Mouse (Mus musculus) embryonic facial prominence, embryonic 13.5 days (tissue): ENCODE data around the gene Myo1a. TPM values are rescaled to one million over a fixed set of nuclear protein-coding genes. Genes with fewer than 3 reads are reported as not detected.

Experiments used
- ATAC-seq: fragments of 200-750 bp; cut with Nextera tagmentation; 2 replicates; pipeline ENCODE4 v1.8.0; 2017; ENCODE audit warnings: low read depth; ENCODE audit not compliant: insufficient number of reproducible peaks, insufficient read depth, low FRiP score, low TSS enrichment
- H3K27ac ChIP-seq: fragments of 300-500 bp; sonication (generic); 2 replicates; pipeline ENCODE4 v1.5.1; 2015; ENCODE audit warnings: moderate library complexity, mild to moderate bottlenecking, inconsistent platforms
- H3K27me3 ChIP-seq: fragments of 300-500 bp; sonication (generic); 2 replicates; pipeline ENCODE4 v1.6.1; 2015; ENCODE audit warnings: mild to moderate bottlenecking, inconsistent platforms
- H3K36me3 ChIP-seq: fragments of 300-500 bp; sonication (generic); 2 replicates; pipeline ENCODE4 v1.6.1; 2015; ENCODE audit warnings: mild to moderate bottlenecking, inconsistent platforms
- H3K4me1 ChIP-seq: fragments of 300-500 bp; sonication (generic); 2 replicates; pipeline ENCODE4 v1.6.1; 2015; ENCODE audit warnings: inconsistent platforms
- H3K4me2 ChIP-seq: fragments of 300-500 bp; sonication (generic); 2 replicates; pipeline ENCODE4 v1.6.1; 2015; ENCODE audit warnings: moderate library complexity, mild to moderate bottlenecking, inconsistent platforms
- H3K4me3 ChIP-seq: fragments of 300-500 bp; sonication (generic); 2 replicates; pipeline ENCODE4 v1.5.1; 2015; ENCODE audit warnings: mild to moderate bottlenecking, inconsistent platforms
- H3K9ac ChIP-seq: fragments of 300-500 bp; sonication (generic); 2 replicates; pipeline ENCODE4 v1.6.1; 2015; ENCODE audit warnings: mild to moderate bottlenecking, inconsistent platforms
- H3K9me3 ChIP-seq: fragments of 300-500 bp; sonication (generic); 2 replicates; pipeline ENCODE4 v1.6.1; 2016; ENCODE audit warnings: inconsistent platforms
- WGBS: fragments of 180-500 bp; shearing (Covaris S2); methylation state at CpG from one replicate; pipeline ENCODE4 v1.1.7; 2015; ENCODE audit warnings: mixed read lengths; 5-methylcytosine and 5-hydroxymethylcytosine counted together
- polyA plus RNA-seq: library from polyadenylated mRNA; unstranded; fragments of >200 nt; fragmentation: Nextera tagmentation; extraction: Ambion mirVana; gene quantifications from 2 replicates; pipeline ENCODE4 v1.2.1, GENCODE M21; 2015

Myo1a gene
- polyA plus RNA-seq, 1 experiment from 2014 or later = 0.66 TPM

DNA sequence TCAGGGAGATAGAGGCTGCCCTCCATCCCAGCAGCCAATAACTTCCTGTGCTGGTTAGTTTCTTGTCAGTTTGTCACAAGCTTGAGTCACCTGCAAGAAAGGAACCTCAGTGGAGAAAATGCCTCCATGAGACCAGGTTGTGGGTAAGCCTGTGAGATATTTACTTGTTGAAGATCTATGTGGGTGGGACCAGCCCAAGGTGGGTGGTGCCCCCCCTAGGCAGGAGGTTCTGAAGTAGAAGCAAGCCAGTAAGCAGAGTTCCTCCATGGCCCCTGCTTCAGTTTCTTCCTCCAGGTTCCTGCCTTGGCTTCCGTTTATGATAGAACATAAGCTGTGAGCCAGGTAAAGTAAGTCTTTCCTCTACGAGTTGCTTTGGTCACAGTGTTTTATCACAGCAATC is 31.3 kb downstream of the Myo1a start:
- 80% methylated on average over 2 of the region's 2 CpGs for WGBS
- no peak overlapping the region for H3K27ac ChIP-seq
- no peak for ATAC-seq
- peaks cover 8% of the 10 kb centered on the region for H3K4me1 ChIP-seq
- no peak overlapping the region for H3K9ac ChIP-seq
- H3K4me3 ChIP-seq = no peak overlapping the region
- no peak overlapping the region for H3K4me2 ChIP-seq
- H3K9me3 ChIP-seq = no peaks in the 10 kb centered on the region
- H3K36me3 ChIP-seq = peaks cover under 1% of the 10 kb centered on the region
- H3K27me3 ChIP-seq = peaks cover 3% of the 10 kb centered on the region

DNA sequence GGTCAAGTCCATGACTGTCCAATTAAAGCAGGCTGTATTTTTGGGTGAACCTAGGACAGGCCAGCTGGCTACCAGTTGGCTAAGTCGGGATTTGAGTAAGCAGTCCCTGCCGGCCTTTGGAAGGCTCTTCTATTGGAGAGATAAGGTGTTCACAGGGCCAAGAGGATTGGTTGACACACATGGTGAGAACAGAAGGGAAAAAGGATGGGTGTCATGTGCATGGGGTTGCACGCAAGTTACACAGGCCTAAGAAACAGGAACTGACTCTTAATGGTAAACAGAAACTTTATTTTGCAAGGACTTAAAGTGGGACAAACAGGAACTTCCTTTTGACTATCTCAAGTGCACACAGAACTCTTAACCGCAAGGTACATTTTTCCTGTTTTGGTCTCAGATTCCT is 31.9 kb downstream of the Myo1a start:
- Histone ChIP-seq H3K9me3 (no peaks in the 10 kb centered on the region), H3K4me1 (peaks cover 8% of the 10 kb centered on the region), H3K36me3 (peaks cover 7% of the 10 kb centered on the region), H3K27ac (no peak overlapping the region), H3K4me3 (no peak overlapping the region), H3K9ac (no peak overlapping the region), H3K4me2 (no peak overlapping the region), H3K27me3 (peaks cover 3% of the 10 kb centered on the region; the same call in 1 of the 2 replicates)
- ATAC-seq = no peak
- 74% methylated on average over 4 of the region's 4 CpGs for WGBS

DNA sequence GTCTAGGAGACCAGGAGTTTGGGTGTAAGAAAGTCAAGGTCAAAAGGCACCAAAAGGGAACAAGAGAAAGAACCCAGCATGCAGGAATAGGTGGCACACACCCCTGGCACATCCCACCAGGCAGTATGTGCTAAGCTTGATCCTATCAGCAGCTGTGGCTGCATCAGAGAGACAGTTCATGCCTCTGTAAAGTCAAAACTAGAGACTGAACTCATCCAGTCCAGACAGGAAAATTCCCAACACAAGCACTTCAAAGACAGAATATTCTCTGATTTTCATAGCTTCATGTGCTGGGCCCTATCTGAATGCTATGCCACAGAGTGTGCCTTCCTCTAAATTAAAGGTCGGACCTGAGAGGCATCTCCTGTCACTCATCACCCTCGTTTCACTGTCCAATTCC is 32.6 kb downstream of the Myo1a start:
- WGBS = 25% methylated on average over 2 of the region's 2 CpGs

DNA sequence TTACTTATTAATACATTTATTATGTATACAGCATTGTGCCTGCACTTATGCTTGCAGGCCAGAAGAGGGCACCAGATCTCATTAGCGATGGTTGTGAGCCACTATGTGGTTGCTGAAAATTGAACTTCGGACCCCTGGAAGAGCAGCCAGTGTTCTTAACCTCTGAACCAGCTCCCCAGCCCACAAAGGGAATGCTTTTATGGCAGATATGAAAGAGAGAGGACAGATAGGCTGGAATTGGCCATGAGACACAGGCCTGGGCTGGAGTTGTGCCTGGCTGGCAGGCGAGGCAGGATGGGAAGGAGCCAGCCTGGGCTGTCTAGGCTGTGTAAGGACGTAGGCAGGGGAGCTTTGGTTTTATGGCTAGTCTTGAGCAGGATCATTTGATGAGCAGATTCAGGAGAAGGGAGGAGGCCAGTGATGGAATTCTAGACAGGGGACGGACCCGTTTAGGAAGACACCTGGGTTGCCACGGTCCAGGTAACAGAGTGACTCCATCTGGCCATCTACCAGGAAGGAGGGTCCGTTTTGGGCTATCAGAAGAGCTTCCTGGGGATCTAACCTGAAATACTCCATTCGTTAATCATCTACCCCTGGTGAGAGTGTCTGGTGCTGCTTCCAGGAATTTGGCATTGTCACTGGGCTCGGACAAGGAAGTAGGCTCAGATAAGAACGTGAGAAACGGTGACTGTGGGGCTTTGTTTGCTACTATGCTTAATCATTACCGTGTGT is 33.3 kb downstream of the Myo1a start:
- Histone ChIP-seq H3K36me3 (peaks cover 21% of the 10 kb centered on the region), H3K4me3 (no peak overlapping the region), H3K9ac (no peak overlapping the region), H3K27me3 (no peaks in the 10 kb centered on the region; the same call in 1 of the 2 replicates), H3K9me3 (no peaks in the 10 kb centered on the region), H3K4me1 (peaks cover 8% of the 10 kb centered on the region), H3K4me2 (peak overlapping the region; percentile 73; the same call in 1 of the 2 replicates), H3K27ac (no peak overlapping the region)
- ATAC-seq = no peak
- 44% methylated on average over 13 of the region's 13 CpGs for WGBS

More for the DNA sequence above, 32.6 kb downstream of the Myo1a start:
- no peak overlapping the region for H3K4me2 ChIP-seq
- no peak overlapping the region for H3K9ac ChIP-seq
- H3K27ac ChIP-seq = no peak overlapping the region
- H3K27me3 ChIP-seq = peaks cover under 1% of the 10 kb centered on the region; the same call in 1 of the 2 replicates
- no peaks in the 10 kb centered on the region for H3K9me3 ChIP-seq
- no peak overlapping the region for H3K4me3 ChIP-seq
- no peak for ATAC-seq
- H3K4me1 ChIP-seq = peaks cover 8% of the 10 kb centered on the region
- H3K36me3 ChIP-seq = peaks cover 13% of the 10 kb centered on the region

DNA sequence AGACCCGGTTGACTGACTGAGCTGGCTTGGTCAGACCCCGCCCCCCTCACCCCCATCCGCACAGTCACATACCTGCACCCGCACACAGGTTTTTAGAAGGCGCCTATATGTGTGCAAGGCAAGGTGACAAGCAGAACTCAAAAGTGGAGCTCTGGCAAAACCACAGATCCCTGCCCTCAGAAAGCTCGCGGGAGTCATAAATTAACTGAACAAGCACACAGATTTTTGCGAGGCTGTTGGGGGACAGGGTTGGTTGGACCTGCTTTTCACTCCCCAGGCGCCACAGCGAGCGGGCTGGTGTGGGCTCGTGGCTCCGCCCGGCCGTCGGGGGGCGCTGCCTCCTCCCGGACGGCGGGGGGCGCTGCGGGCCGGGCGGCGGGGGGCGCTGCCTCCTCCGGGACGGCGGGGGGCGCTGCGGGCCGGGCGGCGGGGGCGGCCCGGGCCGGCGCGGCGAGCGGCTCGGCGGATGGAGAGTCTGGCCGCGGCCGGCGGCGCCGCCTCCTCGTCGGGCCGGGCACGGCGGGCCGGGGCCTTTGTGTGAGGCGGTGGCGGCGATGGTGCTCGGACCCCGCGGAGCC is 34.2 kb downstream of the Myo1a start, which contains the start of gene Zbtb39:
Gene Zbtb39 (plus strand): TSS at position 456 of the 578 bp plus-strand sequence.
- Histone ChIP-seq H3K4me1 (peaks cover 8% of the 10 kb centered on the region), H3K9ac (peak within 1 kb of the TSS; percentile 98), H3K36me3 (peaks cover 29% of the 10 kb centered on the region), H3K4me2 (peak within 1 kb of the TSS; percentile 73), H3K27ac (peak within 1 kb of the TSS; percentile 87), H3K27me3 (no peaks in the 10 kb centered on the region), H3K9me3 (no peaks in the 10 kb centered on the region), H3K4me3 (peak within 1 kb of the TSS; percentile 97)
- WGBS = under 1% methylated on average over 44 of the region's 61 CpGs
- ATAC-seq = peak; percentile 76

DNA sequence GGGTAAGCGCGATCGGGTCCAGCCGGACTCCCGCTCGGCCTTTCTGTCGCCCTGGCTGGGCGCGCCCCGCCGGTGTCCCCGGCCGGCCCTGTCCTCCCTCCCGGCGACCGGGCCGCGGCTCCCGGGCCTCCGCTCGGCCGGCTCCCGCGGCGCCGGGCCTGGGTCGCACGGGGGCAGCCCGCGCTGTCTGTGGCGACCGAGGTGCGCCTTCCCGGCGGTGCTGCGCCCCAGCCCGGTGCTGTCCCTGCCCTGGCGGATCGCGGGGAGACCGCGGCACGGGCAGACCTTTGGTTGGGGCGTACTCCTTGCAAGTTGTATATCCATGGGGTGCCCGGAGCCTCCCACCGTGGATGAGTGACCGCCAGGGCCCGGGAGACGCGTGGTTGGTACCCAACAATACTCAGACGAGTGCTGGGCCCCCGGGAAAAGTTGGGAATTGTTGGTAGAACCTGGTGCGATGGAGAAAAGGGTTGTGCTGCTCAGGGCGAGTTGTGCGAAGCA is 34.7 kb downstream of the Myo1a start:
- WGBS = under 1% methylated on average over 48 of the region's 55 CpGs
- Histone ChIP-seq H3K36me3 (peaks cover 35% of the 10 kb centered on the region), H3K4me2 (peak overlapping the region; percentile 73), H3K9ac (peak overlapping the region; percentile 98), H3K4me1 (peaks cover 9% of the 10 kb centered on the region), H3K27ac (peak overlapping the region; percentile 87), H3K9me3 (no peaks in the 10 kb centered on the region), H3K27me3 (no peaks in the 10 kb centered on the region), H3K4me3 (peak overlapping the region; percentile 97)
- ATAC-seq = peak; percentile 64

DNA sequence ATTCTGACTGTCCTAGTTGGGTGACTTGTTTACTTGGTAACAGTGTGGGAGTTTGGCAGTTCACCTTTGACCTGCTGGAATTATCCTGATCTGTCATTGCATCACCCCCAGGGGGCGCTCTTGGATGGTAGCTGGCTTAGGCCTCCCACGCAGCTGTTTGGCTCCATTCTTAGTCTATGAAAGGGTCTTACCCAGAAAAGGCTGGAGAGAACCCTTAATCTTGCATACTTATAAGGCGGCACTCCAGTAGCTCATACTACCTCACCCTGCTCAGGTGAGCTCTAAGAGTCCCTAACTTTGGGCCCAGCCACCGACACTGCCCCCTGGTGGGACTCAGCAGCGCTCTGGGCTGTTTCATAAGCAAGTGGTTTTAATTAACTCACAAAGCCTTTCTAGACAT is 39.7 kb downstream of the Myo1a start:
- no peak overlapping the region for H3K27ac ChIP-seq
- H3K4me2 ChIP-seq = no peak overlapping the region
- no peak overlapping the region for H3K9ac ChIP-seq
- H3K36me3 ChIP-seq = peaks cover 64% of the 10 kb centered on the region
- no peaks in the 10 kb centered on the region for H3K27me3 ChIP-seq
- H3K4me3 ChIP-seq = no peak overlapping the region
- H3K9me3 ChIP-seq = no peaks in the 10 kb centered on the region
- H3K4me1 ChIP-seq = peaks cover 22% of the 10 kb centered on the region
- no peak for ATAC-seq
- WGBS = 60% methylated on average over 5 of the region's 5 CpGs

DNA sequence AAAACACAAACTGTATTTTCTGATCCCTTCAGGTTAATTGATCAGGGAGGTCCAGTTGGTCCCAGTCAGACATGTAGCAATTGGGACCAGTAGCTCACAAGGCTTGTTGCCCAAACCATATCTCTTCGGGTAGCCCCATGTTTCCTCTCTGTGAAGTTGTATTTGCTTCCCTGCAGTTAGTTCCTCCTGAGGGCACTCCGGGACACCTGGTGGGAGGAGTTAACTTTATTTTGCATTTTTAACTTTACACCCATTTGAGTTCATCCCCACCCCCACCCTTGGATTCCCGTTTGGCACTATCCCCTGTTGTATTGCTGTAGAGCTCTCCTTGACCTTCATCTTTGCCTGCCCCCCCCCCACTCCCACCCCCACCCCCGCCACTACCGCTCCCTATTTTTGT is 40.9 kb downstream of the Myo1a start:
- H3K4me2 ChIP-seq = no peak overlapping the region
- H3K27ac ChIP-seq = no peak overlapping the region
- 73% methylated on average over 5 of the region's 5 CpGs for WGBS
- H3K9ac ChIP-seq = no peak overlapping the region
- ATAC-seq = no peak
- no peaks in the 10 kb centered on the region for H3K9me3 ChIP-seq
- peaks cover 14% of the 10 kb centered on the region for H3K4me1 ChIP-seq
- H3K27me3 ChIP-seq = no peaks in the 10 kb centered on the region
- H3K36me3 ChIP-seq = peaks cover 64% of the 10 kb centered on the region
- no peak overlapping the region for H3K4me3 ChIP-seq

DNA sequence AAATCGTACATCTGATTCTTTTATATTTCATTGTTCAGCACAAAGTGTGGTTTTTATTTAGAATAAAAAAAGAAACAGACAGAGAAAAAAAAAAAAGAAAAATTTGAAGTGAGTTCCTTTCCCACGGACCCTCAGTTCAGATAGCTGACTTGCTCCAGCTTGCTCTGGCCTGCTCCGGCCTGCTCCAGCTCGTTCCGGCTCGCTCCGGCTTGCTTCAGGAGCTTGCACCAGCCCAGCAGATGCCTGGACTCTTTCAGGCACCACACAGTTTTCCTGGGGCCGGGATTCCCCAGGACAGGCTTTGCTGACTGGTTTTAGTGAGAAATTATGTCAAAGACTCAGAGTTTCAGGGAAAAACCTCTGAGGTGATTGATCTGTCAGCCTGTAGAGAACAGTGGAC is 42.3 kb downstream of the Myo1a start:
- Histone ChIP-seq H3K4me3 (no peak overlapping the region), H3K36me3 (peaks cover 54% of the 10 kb centered on the region), H3K9me3 (no peaks in the 10 kb centered on the region), H3K27ac (no peak overlapping the region), H3K4me1 (peaks cover 14% of the 10 kb centered on the region), H3K4me2 (no peak overlapping the region), H3K27me3 (no peaks in the 10 kb centered on the region), H3K9ac (no peak overlapping the region)
- 81% methylated on average over 8 of the region's 8 CpGs for WGBS
- ATAC-seq = no peak

DNA sequence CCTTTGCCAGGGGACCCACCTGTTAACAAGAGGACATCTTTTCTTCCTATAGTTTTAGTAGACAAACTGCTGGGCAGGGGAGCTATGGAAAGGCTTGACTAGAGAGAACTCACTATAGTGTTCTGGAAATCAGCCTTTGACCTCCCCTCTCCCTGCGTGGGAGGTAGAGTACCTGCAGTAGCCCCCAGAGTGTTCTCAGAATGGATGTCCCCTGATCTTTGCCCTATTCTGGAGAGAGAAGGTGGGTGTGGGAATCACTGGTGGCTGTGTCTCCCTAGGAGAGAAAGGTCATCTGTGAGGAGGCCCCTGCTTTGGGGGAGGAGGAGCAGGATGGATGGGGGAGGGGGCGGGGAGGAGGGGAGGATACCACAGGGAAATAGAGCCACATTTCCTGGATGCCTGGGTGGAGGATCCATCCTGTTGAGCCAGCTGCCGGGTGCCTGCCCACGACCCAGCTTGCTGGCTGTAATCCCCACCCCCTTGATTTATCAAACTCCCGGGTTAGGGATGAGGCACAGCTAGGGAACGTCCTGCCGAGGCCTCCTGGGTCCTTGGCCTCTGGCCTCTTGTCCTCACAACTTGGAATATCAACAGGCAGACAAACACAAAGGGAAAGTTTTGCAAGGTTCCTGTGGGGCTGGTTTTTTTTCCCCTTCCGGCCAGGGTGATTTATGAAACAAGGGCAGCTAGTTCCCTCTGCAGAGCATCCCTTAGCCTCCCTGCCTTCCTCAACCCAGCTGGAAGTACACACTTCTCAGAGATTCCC is 44.1 kb downstream of the Myo1a start:
- no peak for ATAC-seq
- Histone ChIP-seq H3K27ac (no peak overlapping the region), H3K9ac (no peak overlapping the region), H3K36me3 (peaks cover 36% of the 10 kb centered on the region), H3K27me3 (no peaks in the 10 kb centered on the region), H3K4me2 (0 out of 2 replicates have a peak overlapping the region, but pooled peaks have one; percentile 41), H3K4me1 (peaks cover 14% of the 10 kb centered on the region), H3K4me3 (no peak overlapping the region), H3K9me3 (no peaks in the 10 kb centered on the region)
- WGBS = 7% methylated on average over 8 of the region's 8 CpGs

DNA sequence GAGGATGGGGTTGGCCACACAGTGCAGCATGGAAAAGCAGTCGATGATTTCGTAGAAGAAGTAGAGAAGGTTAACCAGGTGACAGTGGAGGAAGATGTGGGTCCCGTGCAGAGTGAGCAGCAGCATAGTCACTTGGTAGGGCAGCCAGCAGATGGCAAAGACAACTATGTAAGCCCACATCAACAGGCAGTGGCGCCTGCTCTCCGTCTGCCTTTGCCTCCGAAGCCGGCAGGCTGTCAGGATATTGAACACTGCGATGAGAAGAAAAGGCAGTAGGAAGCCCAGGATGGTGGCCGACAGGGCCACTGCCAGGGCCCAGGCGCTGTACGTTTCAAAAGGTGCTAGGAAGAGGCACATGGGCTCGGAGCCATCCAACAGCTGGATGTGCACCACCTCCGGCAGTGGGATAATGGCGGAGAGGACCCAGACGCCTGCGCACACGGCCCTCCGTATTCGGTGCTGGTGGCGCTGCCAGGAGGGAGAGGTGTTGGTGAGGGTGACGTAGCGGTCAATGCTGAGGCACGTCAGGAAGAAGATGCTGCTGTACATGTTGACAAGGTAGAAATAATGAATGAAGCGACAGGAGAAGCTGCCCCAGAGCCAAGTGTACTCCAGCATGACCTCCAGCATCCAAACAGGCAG is 45.3 kb downstream of the Myo1a start:
- Histone ChIP-seq H3K27me3 (no peaks in the 10 kb centered on the region), H3K9ac (no peak overlapping the region), H3K4me1 (peaks cover 11% of the 10 kb centered on the region), H3K4me3 (peak overlapping the region; percentile 12; the same call in 1 of the 2 replicates), H3K36me3 (peaks cover 25% of the 10 kb centered on the region), H3K9me3 (no peaks in the 10 kb centered on the region), H3K27ac (no peak overlapping the region), H3K4me2 (peak overlapping the region; percentile 41)
- 59% methylated on average over 24 of the region's 24 CpGs for WGBS
- ATAC-seq = 0 out of 2 replicates have a peak, but pooled peaks have one; percentile 12
